Mouse (Mus musculus) kidney, embryonic 15.5 days (tissue): ENCODE measurements around the gene Trim60. TPM values are rescaled to one million over a fixed set of nuclear protein-coding genes. Genes with fewer than 3 reads are reported as not detected.

Experiments
- ATAC-seq: fragments of 200-750 bp; cut with Nextera tagmentation; replicated peaks from 2 replicates; pipeline ENCODE4 v1.8.0; 2017; ENCODE audit warnings: moderate TSS enrichment; ENCODE audit not compliant: low FRiP score
- H3K27ac ChIP-seq: fragments of 300-500 bp; sonication (generic); 2 replicates; pipeline ENCODE4 v1.5.1; 2015; ENCODE audit warnings: mild to moderate bottlenecking, inconsistent platforms
- H3K27me3 ChIP-seq: fragments of 300-500 bp; sonication (generic); 2 replicates; pipeline ENCODE4 v1.6.1; 2015; ENCODE audit warnings: inconsistent platforms
- H3K36me3 ChIP-seq: fragments of 300-500 bp; sonication (generic); 2 replicates; pipeline ENCODE4 v1.6.1; 2015; ENCODE audit warnings: inconsistent platforms
- H3K4me1 ChIP-seq: fragments of 300-500 bp; sonication (generic); 2 replicates; pipeline ENCODE4 v1.6.1; 2015; ENCODE audit warnings: inconsistent platforms
- H3K4me2 ChIP-seq: fragments of 300-500 bp; sonication (generic); 2 replicates; pipeline ENCODE4 v1.6.1; 2015; ENCODE audit warnings: moderate library complexity, mild to moderate bottlenecking, inconsistent platforms
- H3K4me3 ChIP-seq: fragments of 300-500 bp; sonication (generic); replicated peaks from 2 replicates; pipeline ENCODE4 v1.5.1; 2015; ENCODE audit warnings: mild to moderate bottlenecking, inconsistent platforms
- H3K9ac ChIP-seq: fragments of 300-500 bp; sonication (generic); 2 replicates; pipeline ENCODE4 v1.6.1; 2015; ENCODE audit warnings: mild to moderate bottlenecking, inconsistent platforms
- H3K9me3 ChIP-seq: fragments of 300-500 bp; sonication (generic); replicated peaks from 2 replicates; pipeline ENCODE4 v1.6.1; 2016; ENCODE audit warnings: inconsistent platforms
- WGBS: fragments of 180-500 bp; shearing (Covaris S2); methylation state at CpG from one replicate; pipeline ENCODE4 v1.1.7; 2015; ENCODE audit warnings: mixed read lengths; 5-methylcytosine and 5-hydroxymethylcytosine counted together
- polyA plus RNA-seq: library from polyadenylated mRNA; unstranded; fragments of >200 nt; fragmentation: Nextera tagmentation; extraction: Ambion mirVana; gene quantifications from 2 replicates; pipeline ENCODE4 v1.2.1, GENCODE M21; 2015

Trim60 gene
- polyA plus RNA-seq, 1 experiment from 2014 or later, result 0.05 TPM

DNA sequence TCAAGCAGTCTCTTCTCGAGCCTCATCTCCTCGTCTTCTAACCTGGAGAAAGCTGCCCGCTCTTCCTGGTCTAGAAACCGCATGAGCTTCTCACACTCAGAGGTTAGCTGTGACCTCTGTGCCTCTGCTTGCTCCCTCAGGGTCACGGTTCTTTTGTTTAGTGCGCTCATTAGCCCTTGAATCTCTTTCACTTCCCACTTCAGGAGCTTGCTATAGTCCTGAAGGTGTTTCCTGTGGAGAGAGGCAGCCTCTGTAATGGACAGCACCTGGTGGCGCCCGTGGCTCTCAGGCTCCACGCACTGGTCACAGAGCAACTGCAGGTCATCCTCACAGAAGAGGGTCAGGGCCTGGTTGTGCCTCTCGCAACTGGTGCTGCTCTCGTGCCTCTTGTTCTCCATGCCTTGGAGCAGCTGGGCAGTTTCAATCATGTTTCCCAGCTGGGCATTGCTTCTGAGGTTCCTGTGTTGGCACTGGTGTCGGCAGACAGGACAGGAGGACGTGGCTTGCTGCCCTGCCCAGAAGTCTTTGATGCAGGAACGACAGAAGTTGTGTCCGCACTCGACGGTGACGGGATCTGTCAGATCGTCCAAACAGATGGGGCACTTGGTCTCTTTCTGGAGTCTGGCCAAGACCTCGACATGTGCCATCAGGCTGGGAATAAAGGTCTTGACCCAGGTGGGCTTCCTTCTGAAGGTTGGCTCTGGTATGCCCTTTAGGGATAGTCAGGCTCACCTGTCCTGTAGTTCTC, 35.1 kb downstream of the Trim60 start:
- H3K4me1 ChIP-seq, result no peaks in the 10 kb centered on the region
- no peak overlapping the region for H3K27ac ChIP-seq
- no peak overlapping the region for H3K4me3 ChIP-seq
- no peak for ATAC-seq
- no peaks in the 10 kb centered on the region for H3K27me3 ChIP-seq
- H3K9me3 ChIP-seq, result no peaks in the 10 kb centered on the region
- WGBS, result 78% methylated on average over 20 of the region's 20 CpGs
- H3K36me3 ChIP-seq, result no peaks in the 10 kb centered on the region
- H3K4me2 ChIP-seq, result no peak overlapping the region
- no peak overlapping the region for H3K9ac ChIP-seq

GRCm38 (mm10) chr8:64962836-64963235, 55.5 kb downstream of the Trim60 start:
- Histone ChIP-seq H3K27ac (no peak overlapping the region), H3K4me3 (no peak overlapping the region), H3K9me3 (no peaks in the 10 kb centered on the region), H3K9ac (no peak overlapping the region), H3K27me3 (no peaks in the 10 kb centered on the region), H3K36me3 (peaks cover 39% of the 10 kb centered on the region), H3K4me1 (no peaks in the 10 kb centered on the region), H3K4me2 (no peak overlapping the region)
- ATAC-seq, result no peak

DNA sequence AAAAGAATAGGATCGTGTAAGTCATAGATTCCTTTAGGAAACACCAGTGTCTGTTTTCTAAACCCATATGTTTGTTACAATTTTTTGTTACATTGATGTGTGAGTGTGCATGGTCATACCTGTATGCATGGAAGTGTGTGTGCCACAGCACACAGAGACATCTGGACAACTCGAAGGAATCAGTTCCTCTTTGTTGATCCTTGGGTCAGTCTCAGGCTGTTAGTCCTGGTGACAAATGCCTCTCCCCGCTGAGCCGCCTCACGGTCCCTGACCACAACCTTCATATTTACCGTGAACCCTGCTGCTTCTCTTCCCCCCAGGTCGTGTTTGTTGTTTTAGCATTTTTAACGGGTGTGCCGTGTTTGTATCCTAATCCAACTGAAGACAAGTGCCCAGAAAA, 59.4 kb downstream of the Trim60 start:
- Histone ChIP-seq H3K4me1 (no peaks in the 10 kb centered on the region), H3K9ac (no peak overlapping the region), H3K27me3 (no peaks in the 10 kb centered on the region), H3K36me3 (peaks cover 39% of the 10 kb centered on the region), H3K9me3 (no peaks in the 10 kb centered on the region), H3K4me3 (no peak overlapping the region), H3K4me2 (no peak overlapping the region), H3K27ac (no peak overlapping the region)
- WGBS, result 73% methylated on average over 9 of the region's 9 CpGs
- no peak for ATAC-seq

GRCm38 (mm10) chr8:64952101-64952500, 66.3 kb downstream of the Trim60 start:
- Histone ChIP-seq H3K36me3 (peaks cover 6% of the 10 kb centered on the region; the same call in 1 of the 2 replicates), H3K27me3 (no peaks in the 10 kb centered on the region), H3K27ac (no peak overlapping the region), H3K4me2 (no peak overlapping the region), H3K9ac (no peak overlapping the region), H3K4me3 (no peak overlapping the region), H3K4me1 (no peaks in the 10 kb centered on the region), H3K9me3 (no peaks in the 10 kb centered on the region)
- WGBS, result 94% methylated on average over 6 of the region's 6 CpGs
- no peak for ATAC-seq

Other genes starting within 250 kb of the Trim60 start
- gene Klhl2, start 168.6 kb downstream of the Trim60 start, polyA plus RNA-seq, result 15.3 and 16.1 TPM in 2 replicates
- gene Tmem192, start 71.4 kb downstream of the Trim60 start, polyA plus RNA-seq, result 26.7 and 28.1 TPM in 2 replicates
- not detected in 2 replicates for gene Trim75, start 30.8 kb downstream of the Trim60 start, polyA plus RNA-seq
- 0.18 and 0.25 TPM in 2 replicates for gene Trim61, start 61 bp downstream of the Trim60 start, polyA plus RNA-seq
- gene Apela, start 18.8 kb upstream of the Trim60 start, polyA plus RNA-seq, result 10.3 and 14.9 TPM in 2 replicates
- gene Gm10663, start 56.4 kb upstream of the Trim60 start, polyA plus RNA-seq, result not detected in 2 replicates
- 0.10 and 2.1 TPM in 2 replicates for gene BC030870, start 111.0 kb upstream of the Trim60 start, polyA plus RNA-seq